Mouse (Mus musculus): ENCODE results near the gene Hc. TPM values are rescaled to one million over a fixed set of nuclear protein-coding genes. Genes with fewer than 3 reads are reported as not detected.
A peak's percentile ranks its signal among the peaks of the same experiment; 100 is the strongest.

Hc gene
- polyA plus RNA-seq, 1 experiment from 2014 or later = 0.17 TPM

DNA sequence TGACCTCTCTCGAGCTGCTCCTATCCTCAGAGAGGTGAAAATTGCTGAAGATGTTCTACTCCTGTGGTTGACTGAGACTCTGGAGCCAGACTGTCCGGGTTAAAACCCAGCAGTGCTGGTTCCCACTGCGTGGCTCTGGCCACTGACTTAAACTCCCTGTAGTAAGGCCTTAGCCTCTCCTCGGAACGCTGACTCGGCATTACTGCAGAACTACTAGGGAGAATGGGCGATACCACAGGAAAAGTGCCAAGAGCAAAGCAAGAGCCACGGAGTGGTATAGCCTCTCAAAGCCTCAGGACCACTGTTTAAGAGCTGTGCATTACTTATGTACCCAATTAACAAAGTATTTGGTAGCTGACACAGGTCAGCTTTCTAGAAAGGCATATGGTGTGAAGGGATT lies 76.4 kb downstream of the Hc start:
- Histone ChIP-seq H3K36me3 (replicated peaks) (no peaks in the 10 kb centered on the region), H3K27me3 (replicated peaks; ENCODE audit: low read depth, poor library complexity, severe bottlenecking) (0 out of 2 replicates have a peak, but pooled peaks cover 2% of the 10 kb centered on the region), H3K9me3 (no peaks in the 10 kb centered on the region), H3K27ac (replicated peaks) (no peak overlapping the region), H3K4me3 (no peak overlapping the region), H3K4me1 (peaks cover 33% of the 10 kb centered on the region)
- WGBS = 87% methylated on average over 8 of the region's 8 CpGs
- DNase-seq (ENCODE audit: low spot score) = no peak

DNA sequence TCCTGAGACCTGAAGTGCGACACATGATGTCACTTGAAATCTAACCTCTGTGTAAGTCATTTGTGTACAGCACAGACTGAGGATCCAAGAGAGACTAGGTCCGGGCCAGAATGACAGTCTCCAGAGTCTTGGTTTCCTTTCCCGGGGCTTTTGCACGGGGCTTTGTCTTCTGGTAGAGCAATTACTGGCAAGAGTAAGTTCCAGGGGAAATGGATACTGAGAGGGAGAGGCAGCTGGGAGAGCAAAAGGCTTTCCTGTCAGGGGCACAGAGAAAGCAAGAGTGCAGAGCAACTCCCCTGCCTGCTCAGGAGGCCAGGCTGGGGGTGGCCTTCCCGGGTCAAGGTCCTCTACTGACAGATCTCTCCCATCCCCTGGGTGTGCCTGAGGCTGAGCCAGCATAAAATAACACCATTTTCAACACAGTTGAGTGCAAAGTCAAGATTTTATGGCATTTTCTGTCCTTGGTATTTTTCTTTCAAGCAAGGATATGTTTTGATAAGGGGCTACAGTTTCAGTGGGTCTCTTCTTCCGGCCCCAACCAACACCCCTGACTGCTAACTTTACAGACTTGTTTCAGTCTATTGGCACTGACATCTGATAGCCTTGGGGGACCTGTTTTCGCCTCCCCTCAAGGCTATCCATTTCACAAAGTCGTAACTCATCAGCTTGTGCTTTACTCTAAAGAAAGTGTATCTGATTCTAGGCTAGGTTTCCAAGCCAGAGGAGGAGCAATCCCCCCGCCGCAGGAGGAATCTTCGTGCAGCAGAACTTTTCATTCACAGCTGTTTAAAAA lies 78.1 kb downstream of the Hc start:
- Histone ChIP-seq H3K36me3 (replicated peaks) (no peaks in the 10 kb centered on the region), H3K9me3 (no peaks in the 10 kb centered on the region), H3K4me1 (peaks cover 37% of the 10 kb centered on the region), H3K27ac (replicated peaks) (peak overlapping the region; percentile 79), H3K27me3 (replicated peaks; ENCODE audit: low read depth, poor library complexity, severe bottlenecking) (no peaks in the 10 kb centered on the region), H3K4me3 (peak overlapping the region; percentile 5; the same call in 1 of the 2 replicates)
- peak; percentile 59 for DNase-seq (ENCODE audit: low spot score)
- WGBS = 41% methylated on average over 11 of the region's 11 CpGs

- WGBS = 66% methylated on average over 14 of the region's 14 CpGs
- H3K9me3 ChIP-seq = no peaks in the 10 kb centered on the region
- H3K4me3 ChIP-seq = no peak overlapping the region
- no peak for DNase-seq (ENCODE audit: low spot score)
- H3K4me1 ChIP-seq = peaks cover 37% of the 10 kb centered on the region
- H3K36me3 ChIP-seq (replicated peaks) = no peaks in the 10 kb centered on the region
- peak overlapping the region; percentile 79 for H3K27ac ChIP-seq (replicated peaks)
- H3K27me3 ChIP-seq (replicated peaks; ENCODE audit: low read depth, poor library complexity, severe bottlenecking) = no peaks in the 10 kb centered on the region
Measured at GRCm38 (mm10) chr2:34982096-34982724, 79.0 kb downstream of the Hc start.

DNA sequence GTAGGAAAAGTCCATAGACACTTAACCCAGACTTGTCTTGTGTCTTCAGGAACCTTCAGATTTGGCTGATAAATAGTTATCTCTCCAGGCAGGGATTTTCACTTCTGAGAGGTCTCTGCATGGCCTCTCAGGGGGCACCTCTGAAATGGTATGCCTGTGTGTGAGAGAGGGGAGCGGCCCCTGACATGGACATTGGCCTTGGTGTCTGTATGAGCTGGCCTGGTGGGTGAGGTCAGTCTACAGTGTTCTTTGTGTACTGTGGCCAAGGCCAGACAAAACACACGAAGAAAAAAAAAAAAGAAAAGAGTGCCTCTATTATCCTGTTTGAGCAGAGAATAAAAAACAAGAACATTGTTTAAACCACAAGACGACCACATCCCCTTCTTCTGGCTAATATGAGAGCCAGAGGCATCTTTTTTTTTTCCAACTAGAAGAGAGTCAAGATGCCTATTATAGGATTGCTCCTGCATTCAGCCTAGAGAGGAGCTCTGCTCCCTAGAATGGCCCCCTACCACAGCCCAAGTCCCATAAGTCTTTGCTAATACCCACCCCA lies 81.7 kb downstream of the Hc start:
- H3K4me3 ChIP-seq = no peak overlapping the region
- H3K27ac ChIP-seq (replicated peaks) = no peak overlapping the region
- no peaks in the 10 kb centered on the region for H3K36me3 ChIP-seq (replicated peaks)
- no peaks in the 10 kb centered on the region for H3K9me3 ChIP-seq
- 79% methylated on average over 3 of the region's 3 CpGs for WGBS
- H3K27me3 ChIP-seq (replicated peaks; ENCODE audit: low read depth, poor library complexity, severe bottlenecking) = no peaks in the 10 kb centered on the region
- peaks cover 37% of the 10 kb centered on the region for H3K4me1 ChIP-seq
- DNase-seq (ENCODE audit: low spot score) = no peak

- no peak overlapping the region for H3K27ac ChIP-seq (replicated peaks)
- no peaks in the 10 kb centered on the region for H3K36me3 ChIP-seq (replicated peaks)
- peaks cover 28% of the 10 kb centered on the region for H3K4me1 ChIP-seq
- H3K27me3 ChIP-seq (replicated peaks; ENCODE audit: low read depth, poor library complexity, severe bottlenecking) = no peaks in the 10 kb centered on the region
- WGBS = 95% methylated on average over 2 of the region's 2 CpGs
- H3K4me3 ChIP-seq = no peak overlapping the region
- no peak for DNase-seq (ENCODE audit: low spot score)
- no peaks in the 10 kb centered on the region for H3K9me3 ChIP-seq
Measured at GRCm38 (mm10) chr2:34978226-34978625, 83.0 kb downstream of the Hc start.

- H3K4me1 ChIP-seq = peaks cover 17% of the 10 kb centered on the region
- H3K27me3 ChIP-seq (replicated peaks; ENCODE audit: low read depth, poor library complexity, severe bottlenecking) = no peaks in the 10 kb centered on the region
- DNase-seq (ENCODE audit: low spot score) = no peak
- 87% methylated on average over 8 of the region's 8 CpGs for WGBS
- no peaks in the 10 kb centered on the region for H3K36me3 ChIP-seq (replicated peaks)
- no peak overlapping the region for H3K27ac ChIP-seq (replicated peaks)
- no peaks in the 10 kb centered on the region for H3K9me3 ChIP-seq
- no peak overlapping the region for H3K4me3 ChIP-seq
Measured at GRCm38 (mm10) chr2:34976945-34977658, 84.1 kb downstream of the Hc start.

DNA sequence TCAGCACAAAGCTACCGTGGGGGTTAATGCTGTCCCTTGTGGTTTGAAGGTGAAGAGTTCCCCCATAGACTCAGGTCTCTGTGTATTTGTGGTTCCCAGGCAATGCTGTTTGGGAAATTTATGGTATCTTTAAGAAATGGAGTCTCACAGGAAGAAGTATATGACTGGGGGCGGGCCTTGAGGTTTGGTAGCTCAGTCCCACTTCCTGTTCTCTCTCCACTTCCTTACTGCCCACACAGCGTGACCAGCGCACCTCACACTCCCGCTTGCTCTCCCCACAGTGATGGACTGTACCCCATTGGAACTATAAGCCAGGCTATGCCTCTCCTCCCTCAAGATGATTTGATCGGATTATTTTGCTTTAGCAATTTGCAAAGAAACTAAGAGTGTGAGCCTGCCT lies 84.8 kb downstream of the Hc start:
- H3K9me3 ChIP-seq = no peaks in the 10 kb centered on the region
- no peak overlapping the region for H3K4me3 ChIP-seq
- 91% methylated on average over 6 of the region's 6 CpGs for WGBS
- H3K4me1 ChIP-seq = peaks cover 10% of the 10 kb centered on the region
- no peaks in the 10 kb centered on the region for H3K36me3 ChIP-seq (replicated peaks)
- no peak for DNase-seq (ENCODE audit: low spot score)
- H3K27ac ChIP-seq (replicated peaks) = no peak overlapping the region
- no peaks in the 10 kb centered on the region for H3K27me3 ChIP-seq (replicated peaks; ENCODE audit: low read depth, poor library complexity, severe bottlenecking)

- Histone ChIP-seq H3K36me3 (replicated peaks) (no peaks in the 10 kb centered on the region), H3K27ac (replicated peaks) (no peak overlapping the region), H3K4me1 (no peaks in the 10 kb centered on the region), H3K4me3 (no peak overlapping the region), H3K9me3 (no peaks in the 10 kb centered on the region), H3K27me3 (replicated peaks; ENCODE audit: low read depth, poor library complexity, severe bottlenecking) (no peaks in the 10 kb centered on the region)
- 90% methylated on average over 8 of the region's 8 CpGs for WGBS
- no peak for DNase-seq (ENCODE audit: low spot score)
Measured at GRCm38 (mm10) chr2:34973087-34973486, 88.2 kb downstream of the Hc start.

DNA sequence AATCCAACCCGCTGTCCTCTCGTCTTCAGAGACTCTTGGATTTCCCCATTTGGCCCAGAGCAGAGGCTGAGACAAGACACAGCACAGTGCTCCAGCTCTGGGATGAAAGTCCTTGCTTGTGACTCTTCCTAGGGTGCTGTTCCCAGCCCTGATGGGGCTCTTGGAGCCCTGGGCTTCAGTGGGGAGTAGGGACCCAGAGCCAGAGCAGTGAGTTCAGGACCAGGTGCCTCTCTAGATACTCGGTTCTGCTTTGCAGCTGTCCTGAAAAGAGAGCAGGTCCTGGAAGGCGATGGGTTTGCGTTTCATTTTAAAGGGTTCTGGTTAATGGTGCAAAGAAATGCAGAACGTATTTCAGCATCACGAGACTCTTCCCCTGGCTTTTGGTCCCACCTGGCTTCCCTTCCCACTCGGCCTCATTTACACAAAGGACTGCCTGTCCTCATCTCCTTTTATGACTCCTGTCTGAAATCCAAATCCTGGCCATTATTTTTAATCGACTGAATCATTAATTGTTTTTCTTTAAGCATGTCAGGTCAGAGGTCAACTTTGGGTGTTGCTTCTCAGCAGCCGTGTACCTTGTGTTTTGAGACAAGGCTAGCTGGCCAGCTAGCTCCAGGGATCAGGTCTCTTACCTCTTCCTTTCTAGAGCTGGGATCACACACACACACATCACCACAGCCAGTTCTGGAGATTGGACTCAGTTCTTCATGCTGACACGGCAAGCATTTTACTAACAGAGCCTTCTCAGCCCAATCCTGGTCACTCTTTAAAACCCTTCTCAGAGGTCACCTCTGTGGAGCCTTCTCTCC lies 90.0 kb downstream of the Hc start:
- Histone ChIP-seq H3K27ac (replicated peaks) (no peak overlapping the region), H3K4me1 (no peaks in the 10 kb centered on the region), H3K36me3 (replicated peaks) (no peaks in the 10 kb centered on the region), H3K4me3 (no peak overlapping the region), H3K27me3 (replicated peaks; ENCODE audit: low read depth, poor library complexity, severe bottlenecking) (no peaks in the 10 kb centered on the region), H3K9me3 (no peaks in the 10 kb centered on the region)
- 74% methylated on average over 11 of the region's 11 CpGs for WGBS
- DNase-seq (ENCODE audit: low spot score) = no peak

- Histone ChIP-seq H3K27ac (replicated peaks) (no peak overlapping the region), H3K4me3 (no peak overlapping the region), H3K9me3 (no peaks in the 10 kb centered on the region), H3K27me3 (replicated peaks; ENCODE audit: low read depth, poor library complexity, severe bottlenecking) (no peaks in the 10 kb centered on the region), H3K4me1 (peaks cover 7% of the 10 kb centered on the region), H3K36me3 (replicated peaks) (no peaks in the 10 kb centered on the region)
- DNase-seq (ENCODE audit: low spot score) = peak; percentile 82
- WGBS = 38% methylated on average over 9 of the region's 9 CpGs
Measured at GRCm38 (mm10) chr2:34970092-34970750, 91.0 kb downstream of the Hc start.

GRCm38 (mm10) chr2:34969166-34969565 lies 92.1 kb downstream of the Hc start:
- Histone ChIP-seq H3K27ac (replicated peaks) (no peak overlapping the region), H3K4me3 (no peak overlapping the region), H3K27me3 (replicated peaks; ENCODE audit: low read depth, poor library complexity, severe bottlenecking) (no peaks in the 10 kb centered on the region), H3K9me3 (no peaks in the 10 kb centered on the region), H3K4me1 (peaks cover 15% of the 10 kb centered on the region), H3K36me3 (replicated peaks) (no peaks in the 10 kb centered on the region)
- DNase-seq (ENCODE audit: low spot score) = no peak
- 81% methylated on average over 7 of the region's 7 CpGs for WGBS

All from embryonic facial prominence, embryonic 10.5 days (tissue).